Mouse (Mus musculus): ENCODE measurements around the gene Gng3.
A peak's percentile ranks its signal among the peaks of the same experiment; 100 is the strongest.
"Not testable (repeated sequence)": the region's sequence is repeated elsewhere in the genome, so short reads cannot be mapped to it uniquely, and the experiment has no call there.

Gene Gng3

GRCm38 (mm10) chr19:8839103-8839907, at the start of gene Gng3:
Gene Gng3, minus strand, starts transcription at chr19:8839194.
- DNase-seq (ENCODE audit: low spot score): no peak

- DNase-seq (ENCODE audit: low spot score): no peak
Observed at GRCm38 (mm10) chr19:8887585-8888463, 48.8 kb upstream of the Gng3 start.

DNA sequence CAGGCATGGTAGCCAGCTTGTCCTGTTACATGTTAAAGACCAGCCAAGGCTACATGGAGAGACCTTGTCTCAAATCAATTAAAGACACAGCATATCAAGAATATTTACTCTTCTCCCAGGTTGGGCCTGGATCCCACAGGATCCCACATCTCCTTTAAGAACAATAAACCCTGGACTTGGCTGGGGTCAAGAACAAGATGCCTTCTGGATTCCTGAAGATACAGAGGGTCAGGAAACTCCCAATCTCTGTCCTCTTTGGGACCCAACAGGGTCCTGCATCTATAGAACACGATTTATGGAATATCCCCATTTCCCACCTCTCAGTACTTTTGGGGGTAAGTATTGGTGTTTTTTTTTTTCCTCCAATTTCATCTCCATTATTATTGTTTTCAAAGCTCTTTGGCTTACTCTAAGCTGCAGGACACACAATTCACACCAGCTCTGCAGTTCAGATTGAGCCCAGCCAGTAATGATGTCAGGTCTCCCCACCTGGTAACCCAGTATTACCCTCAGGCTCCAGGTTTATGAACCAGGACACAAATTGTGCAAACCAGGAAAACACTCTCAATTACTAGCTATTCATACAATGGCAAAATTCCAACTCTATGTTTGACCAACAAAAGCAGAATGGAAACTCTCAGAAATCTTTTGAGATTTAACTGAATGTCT, 48.1 kb upstream of the Gng3 start:
- no peak for DNase-seq (ENCODE audit: low spot score)

DNA sequence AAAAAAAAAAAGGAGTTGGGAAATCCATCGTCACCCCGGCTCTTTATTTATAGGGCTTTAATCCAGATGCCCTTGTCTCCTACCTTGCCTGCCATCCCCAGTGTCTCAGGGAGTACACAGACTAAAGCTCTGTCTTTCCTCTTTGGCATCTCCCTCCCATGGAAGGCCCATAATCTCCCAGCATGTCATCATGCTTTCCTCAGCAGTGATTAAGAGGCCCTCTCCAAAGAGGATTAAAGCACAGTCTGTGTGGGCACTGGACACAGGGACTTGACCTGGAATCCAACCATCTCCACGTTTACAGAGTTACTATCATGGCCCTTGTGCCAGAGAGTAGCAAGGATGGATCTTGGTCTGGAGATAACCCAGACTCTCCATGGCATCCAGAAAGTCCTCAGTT, 44.6 kb upstream of the Gng3 start, which contains the start of the genes Lbhd1 and Gm49403:
Lbhd1 (plus strand) TSS at position 117 of the 400 bp plus-strand sequence.
Gm49403 (plus strand) TSS at position 315 of the 400 bp plus-strand sequence.
- no peak for DNase-seq (ENCODE audit: low spot score)

DNA sequence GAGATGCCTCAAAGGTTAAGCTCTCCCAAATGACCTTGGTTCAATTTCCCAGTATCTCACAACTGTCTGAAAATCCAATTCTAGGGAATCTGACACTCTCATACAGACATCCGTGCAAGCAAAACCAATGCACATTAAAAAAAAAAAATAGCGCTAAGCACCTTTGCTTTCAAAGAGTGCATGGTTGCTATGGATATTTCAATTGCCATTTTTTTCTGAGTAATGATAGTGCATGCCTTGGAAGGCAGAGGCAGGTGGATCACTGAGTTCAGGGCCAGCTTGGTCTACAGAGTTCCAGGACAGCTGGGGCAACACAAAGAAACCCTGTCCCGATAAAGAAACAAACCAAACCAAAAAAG, 42.0 kb upstream of the Gng3 start:
- no peak for DNase-seq (ENCODE audit: low spot score)

DNA sequence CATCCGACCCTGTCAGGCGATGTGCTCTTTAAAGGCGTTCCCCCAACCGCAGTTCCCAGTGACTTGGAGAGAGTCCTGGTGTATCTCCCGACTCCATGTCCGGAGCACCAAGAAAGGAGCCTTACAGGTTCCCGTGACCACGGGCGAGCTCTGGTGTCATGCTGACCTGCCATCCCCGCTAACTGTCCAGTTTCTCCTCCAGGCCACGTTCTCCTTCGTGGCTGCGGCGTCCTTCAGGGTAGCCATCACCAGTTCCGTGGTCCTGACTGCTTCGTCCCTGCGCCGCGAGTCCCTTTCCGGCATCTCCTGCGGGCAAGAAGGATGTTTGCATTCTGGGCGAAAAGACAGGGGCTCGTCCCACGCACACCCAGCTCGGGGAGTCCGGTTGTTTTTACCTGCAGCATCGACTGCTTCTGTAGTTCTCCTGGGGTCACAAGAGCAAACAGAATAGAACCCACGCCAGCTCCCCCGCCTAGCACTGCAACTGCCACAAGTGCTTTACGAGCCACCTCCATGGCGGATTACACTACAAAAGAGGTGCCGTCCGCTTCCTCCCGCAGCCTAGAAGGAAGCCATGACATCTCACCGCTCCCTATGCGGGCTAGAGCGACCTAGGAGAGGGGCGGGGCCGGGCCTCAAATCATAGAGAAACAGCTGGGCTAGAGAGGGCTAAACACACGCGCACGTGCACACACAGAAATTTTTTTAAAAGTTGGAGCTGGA, 41.5 kb upstream of the Gng3 start, which contains the start of gene Uqcc3:
Uqcc3 (minus strand) TSS at position 613 of the 723 bp plus-strand sequence.
- peak; percentile 78 for DNase-seq (ENCODE audit: low spot score)

DNA sequence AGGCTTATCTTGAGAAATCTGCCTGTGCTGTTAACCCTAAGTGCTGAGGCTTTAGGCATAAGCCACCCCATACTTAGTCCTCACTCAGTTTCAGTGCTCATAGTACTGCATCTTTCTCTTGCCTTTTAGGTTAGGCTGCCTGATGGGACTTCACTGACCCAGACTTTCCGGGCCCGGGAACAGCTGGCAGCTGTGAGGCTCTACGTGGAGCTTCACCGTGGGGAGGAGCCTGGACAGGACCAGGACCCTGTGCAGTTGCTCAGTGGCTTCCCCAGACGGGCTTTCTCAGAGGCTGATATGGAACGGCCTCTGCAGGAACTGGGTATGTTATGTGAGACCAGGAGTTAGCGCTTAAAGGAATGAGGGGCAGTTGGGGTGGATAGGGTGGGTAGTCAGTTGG, 36.0 kb upstream of the Gng3 start:
- no peak for DNase-seq (ENCODE audit: low spot score)

DNA sequence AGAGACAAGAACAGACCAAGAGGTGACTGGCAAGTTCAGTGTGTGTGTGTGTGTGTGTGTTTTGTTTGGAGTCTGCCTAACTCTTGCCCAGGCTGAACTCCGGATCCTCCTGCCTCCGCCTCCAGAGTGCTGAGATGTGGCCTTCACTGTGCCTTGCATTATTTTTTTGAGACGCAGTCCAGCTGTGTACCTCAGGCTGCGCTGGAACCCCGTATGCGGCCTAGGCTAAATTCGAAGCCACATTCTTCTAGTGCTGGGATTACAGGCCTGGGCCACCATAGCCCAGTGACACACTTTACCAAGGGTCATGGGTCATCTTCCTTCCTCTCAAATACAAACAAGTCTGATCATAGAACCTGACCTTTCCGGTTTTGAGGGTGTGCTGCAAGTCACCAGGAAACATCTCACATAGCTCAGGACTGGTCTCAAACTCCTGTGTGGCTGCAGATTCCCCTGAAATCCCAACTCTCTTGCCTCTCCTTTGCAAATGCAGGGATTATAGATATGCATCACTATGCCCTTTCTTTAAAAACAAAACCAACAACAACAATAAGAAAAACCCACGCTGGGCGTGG, 33.4 kb upstream of the Gng3 start:
- DNase-seq (ENCODE audit: low spot score): no peak

DNA sequence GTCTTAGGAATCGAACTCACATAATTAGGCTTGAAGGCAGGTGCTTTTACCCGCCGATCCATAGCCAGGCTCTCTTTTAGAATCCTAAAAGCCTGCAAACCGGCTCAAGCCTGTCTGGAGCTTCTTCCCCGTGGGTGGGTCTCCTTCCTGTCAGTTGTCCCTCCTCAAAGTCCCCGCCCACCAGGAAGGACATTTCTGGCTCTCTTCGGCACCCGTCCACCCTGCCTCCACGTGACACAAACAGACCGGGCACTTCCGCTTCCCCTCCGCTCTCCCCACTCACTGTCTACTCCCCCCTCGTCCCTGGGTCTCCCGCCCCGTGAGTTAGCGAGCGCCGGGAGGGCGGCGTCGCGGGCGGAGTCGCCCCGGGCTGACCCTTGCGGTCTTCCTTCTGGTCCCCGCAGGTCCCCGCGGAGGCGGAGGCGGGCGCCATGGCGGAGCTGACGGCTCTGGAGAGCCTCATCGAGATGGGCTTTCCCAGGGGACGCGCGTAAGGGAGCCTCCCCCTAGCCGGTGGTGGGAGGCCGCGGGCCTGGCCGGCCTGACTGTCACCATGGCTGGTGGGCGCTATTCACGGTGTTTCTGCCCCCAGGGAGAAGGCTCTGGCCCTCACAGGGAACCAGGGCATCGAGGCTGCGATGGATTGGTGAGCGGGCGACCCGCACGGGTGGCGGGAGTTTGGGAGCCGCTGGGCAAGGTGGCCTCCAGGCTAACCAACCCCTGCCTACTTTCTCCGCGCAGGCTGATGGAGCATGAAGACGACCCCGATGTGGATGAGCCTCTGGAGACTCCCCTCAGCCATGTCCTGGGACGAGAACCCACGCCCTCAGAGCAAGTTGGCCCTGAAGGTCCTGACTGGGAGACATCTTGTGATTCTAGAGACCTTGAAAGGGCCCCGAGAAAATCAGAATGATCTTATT, 32.5 kb upstream of the Gng3 start, which contains the start of gene Ubxn1:
Ubxn1 (plus strand) TSS at position 230 of the 920 bp plus-strand sequence.
- DNase-seq (ENCODE audit: low spot score): peak; percentile 93

GRCm38 (mm10) chr19:8870838-8871237, 31.8 kb upstream of the Gng3 start:
- no peak for DNase-seq (ENCODE audit: low spot score)

GRCm38 (mm10) chr19:8870381-8870780, 31.4 kb upstream of the Gng3 start:
- DNase-seq (ENCODE audit: low spot score): not testable (repeated sequence)

- no peak for DNase-seq (ENCODE audit: low spot score)
Observed at GRCm38 (mm10) chr19:8864265-8864664, 25.3 kb upstream of the Gng3 start.

DNA sequence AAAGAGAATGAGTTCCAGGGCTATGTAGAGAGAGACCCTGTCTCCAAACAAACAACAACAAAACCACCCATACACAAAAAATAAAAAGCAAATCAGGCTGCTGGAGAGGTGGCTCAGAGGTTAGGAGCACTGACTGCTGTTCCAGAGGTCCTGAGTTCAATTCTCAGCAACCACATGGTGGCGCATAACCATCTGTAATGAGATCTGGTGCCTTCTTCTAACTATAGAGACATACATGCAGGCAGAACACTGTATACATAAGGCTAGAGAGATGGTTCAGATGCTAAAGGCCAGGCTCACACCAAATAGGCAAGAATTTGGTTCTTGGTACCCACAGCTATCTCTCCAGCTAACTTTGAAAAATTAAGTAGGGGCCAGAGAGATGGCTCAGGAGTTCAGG, 20.0 kb upstream of the Gng3 start:
- peak; percentile 23 for DNase-seq (ENCODE audit: low spot score)

GRCm38 (mm10) chr19:8857689-8858088, 18.7 kb upstream of the Gng3 start:
- DNase-seq (ENCODE audit: low spot score): peak; percentile 7

GRCm38 (mm10) chr19:8853117-8853516, 14.1 kb upstream of the Gng3 start:
- no peak for DNase-seq (ENCODE audit: low spot score)

DNA sequence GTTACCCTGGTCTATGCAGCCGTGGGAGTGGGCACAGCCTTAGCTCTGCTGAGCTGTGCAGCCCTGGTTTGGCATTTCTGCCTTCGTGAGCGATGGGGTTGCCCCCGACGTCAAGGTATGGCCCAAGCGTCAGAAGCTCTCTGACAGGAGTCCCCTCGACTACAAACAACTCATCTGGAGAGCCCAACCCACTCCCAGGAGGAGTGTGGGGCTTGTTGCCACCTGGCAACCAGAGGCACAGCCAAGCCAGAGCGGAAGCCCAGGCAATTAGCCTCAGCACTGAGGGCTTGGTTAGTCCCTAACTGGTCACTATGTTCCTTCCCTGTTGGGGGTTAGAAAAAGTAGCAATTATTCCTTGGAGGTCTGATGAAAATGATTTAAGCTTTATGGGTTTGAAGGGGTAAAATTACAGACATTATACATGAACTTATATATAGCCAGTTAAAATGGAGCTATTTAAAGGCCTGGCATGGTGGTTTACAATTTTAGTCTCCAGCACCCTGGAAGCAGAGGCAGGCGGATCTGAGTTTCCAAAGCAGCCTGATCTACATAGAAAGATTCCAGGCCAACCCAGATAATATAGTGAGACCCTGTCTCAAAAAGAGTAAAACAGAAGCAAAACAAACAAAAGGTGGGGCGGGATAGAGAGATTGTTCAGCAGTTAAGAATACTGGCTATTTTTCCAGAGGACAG, 13.4 kb upstream of the Gng3 start:
- no peak for DNase-seq (ENCODE audit: low spot score)

DNA sequence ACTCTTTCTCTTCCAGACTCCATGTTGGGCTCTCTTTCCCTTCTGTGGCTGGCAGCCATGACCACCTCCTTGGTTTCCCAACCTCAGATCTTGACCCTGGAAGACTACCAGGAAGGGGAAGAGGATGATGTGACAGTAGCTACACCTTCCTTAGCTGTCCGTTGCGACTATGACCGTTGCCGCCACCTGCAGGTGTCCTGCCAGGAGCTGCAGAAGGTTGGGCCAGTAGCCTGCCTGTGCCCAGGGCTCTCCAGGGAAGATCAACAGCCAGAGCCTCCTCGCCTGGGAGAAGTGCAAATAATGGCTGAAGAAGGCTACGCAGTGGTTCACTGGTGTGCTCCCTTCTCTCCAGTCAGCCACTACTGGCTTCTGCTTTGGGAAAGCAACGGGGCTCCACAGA, 12.6 kb upstream of the Gng3 start:
- no peak for DNase-seq (ENCODE audit: low spot score)

GRCm38 (mm10) chr19:8850402-8850901, 11.5 kb upstream of the Gng3 start, which contains the start of gene Lrrn4cl:
Gene Lrrn4cl, plus strand, starts transcription at chr19:8850768.
- DNase-seq (ENCODE audit: low spot score): no peak

DNA sequence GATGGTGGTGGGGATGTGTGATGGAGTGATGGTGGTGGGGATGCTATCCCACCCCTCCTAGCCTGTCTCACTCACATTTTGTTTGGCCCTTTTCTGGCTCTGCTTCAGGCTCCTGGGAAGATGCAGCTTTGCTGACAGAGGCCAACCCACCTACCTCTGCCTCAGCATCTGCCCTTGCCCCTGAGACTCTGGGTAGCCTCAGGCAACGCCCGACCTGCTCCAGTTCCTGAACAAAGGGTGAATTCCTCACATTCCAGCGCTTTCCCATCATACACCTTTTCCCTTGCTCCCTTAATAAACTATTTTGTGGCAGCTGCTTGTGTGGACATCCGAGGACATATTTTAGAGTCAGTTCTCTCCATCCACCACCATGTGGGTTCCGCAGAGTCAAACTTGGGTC, 9.4 kb upstream of the Gng3 start:
- DNase-seq (ENCODE audit: low spot score): no peak

Measured in spleen, adult 12 weeks (tissue).